Mouse (Mus musculus) adrenal gland (tissue): ENCODE measurements around the gene Rbm8a.

Experiments used
- intact Hi-C: fragments of 180-260 bp; cut with DNase I; formaldehyde crosslinking; loops from one replicate; pipeline ENCODE4 v1.15.1; 2025
- long read RNA-seq, 2 experiments: library from polyadenylated mRNA; unstranded; transcript quantifications; one replicate each; pipeline ENCODE4 v2.0.0; 2020; ENCODE audit warnings: borderline replicate concordance in 1 of 2; ENCODE audit not compliant: insufficient replicate concordance in 1 of 2

The Rbm8a gene
- long read RNA-seq, experiment 1, transcript Rbm8a-201 (6 exons, 2,608 nt) = minor isoform, 15 of 53 reads
- long read RNA-seq, experiment 1, transcript Rbm8a-202 (6 exons, 2,604 nt) = major isoform, 24 of 53 reads
- long read RNA-seq, experiment 1, partial matches to known transcripts = 6 of 53 reads
- long read RNA-seq, experiment 1, other reads (novel, unspliced or antisense) = 3 of 53 reads
- long read RNA-seq, experiment 2, transcript Rbm8a-201 (6 exons, 2,608 nt) = major isoform, 23 of 47 reads
- long read RNA-seq, experiment 2, transcript Rbm8a-202 (6 exons, 2,604 nt) = minor isoform, 17 of 47 reads
- long read RNA-seq, experiment 2, partial matches to known transcripts = 3 of 47 reads
- long read RNA-seq, experiment 2, other reads (novel, unspliced or antisense) = 3 of 47 reads

GRCm38 (mm10) chr3:96629729-96630600, at the start of gene Rbm8a:
Gene Rbm8a (plus strand): TSS chr3:96629933.
- intact Hi-C loops = no loop called here

DNA sequence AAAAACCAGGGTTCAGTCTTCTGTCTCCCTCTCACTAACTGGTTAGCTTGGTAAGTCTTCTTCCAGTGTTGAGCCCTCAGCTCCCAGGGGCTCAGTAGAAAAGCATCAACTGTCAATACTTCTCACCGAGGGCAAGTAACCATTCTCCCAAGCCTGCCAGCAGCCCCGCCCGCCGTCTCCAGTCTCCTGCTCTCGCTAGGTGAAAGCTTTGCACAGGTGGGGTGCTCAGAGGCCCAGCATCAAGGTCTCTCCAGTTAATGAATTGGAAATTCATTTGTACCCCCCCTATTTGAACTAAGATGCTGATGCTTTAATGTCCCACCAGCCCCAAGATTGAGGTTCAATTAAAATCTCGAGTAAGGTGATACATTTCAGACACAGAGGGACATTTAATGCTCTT, 48.6 kb upstream of the Rbm8a start:
- intact Hi-C loops = loop anchor here (2.0 kb wide), 1 partner anchor 32 kb away; no protein-coding TSS in a partner anchor

- intact Hi-C loops = loop anchor here (2.0 kb wide), 1 partner anchor 33 kb away; no protein-coding TSS in a partner anchor
Measured at GRCm38 (mm10) chr3:96581771-96582515, 47.8 kb upstream of the Rbm8a start.

- intact Hi-C loops = no loop called here
Measured at GRCm38 (mm10) chr3:96583386-96583785, 46.3 kb upstream of the Rbm8a start.

DNA sequence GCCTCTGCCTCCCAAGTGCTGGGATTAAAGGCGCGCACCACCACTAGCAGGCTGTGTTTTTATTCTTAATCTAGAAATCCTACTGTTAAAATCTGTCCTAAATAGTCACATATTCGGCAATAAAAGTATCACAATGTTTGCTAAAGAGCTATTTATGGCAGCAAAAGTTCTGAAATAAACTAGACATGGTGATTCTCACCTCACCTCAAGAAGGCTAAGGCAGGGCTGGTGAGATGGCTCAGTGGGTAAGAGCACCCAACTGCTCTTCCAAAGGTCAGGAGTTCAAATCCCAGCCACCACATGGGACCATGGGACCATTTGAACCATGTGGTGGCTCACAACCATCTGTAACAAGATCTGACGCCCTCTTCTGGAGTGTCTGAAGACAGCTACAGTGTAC, 39.1 kb upstream of the Rbm8a start:
- intact Hi-C loops = no loop called here

GRCm38 (mm10) chr3:96593374-96593773, 36.4 kb upstream of the Rbm8a start:
- intact Hi-C loops = no loop called here

- intact Hi-C loops = no loop called here
Measured at GRCm38 (mm10) chr3:96593790-96594560, 35.8 kb upstream of the Rbm8a start, which contains the start of gene Polr3gl. Gene Polr3gl (minus strand): TSS chr3:96594181.

DNA sequence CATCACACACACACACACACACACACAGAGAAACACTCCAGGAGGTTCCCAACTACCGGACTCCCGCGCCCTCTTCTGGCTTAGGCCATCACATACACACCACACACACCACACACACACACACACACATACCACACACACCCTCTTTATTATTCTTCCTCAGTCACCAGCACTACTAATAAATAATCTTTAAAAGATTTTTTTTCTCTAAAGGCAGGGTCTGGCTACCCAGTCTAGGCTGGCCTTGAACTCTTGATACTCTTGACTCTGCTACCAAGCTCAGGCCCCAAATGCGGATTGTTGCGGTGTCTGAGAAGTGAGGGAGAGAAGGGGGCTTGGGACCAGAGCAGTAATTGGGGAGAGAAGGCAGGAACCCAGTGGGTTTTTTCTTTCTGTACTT, 34.9 kb upstream of the Rbm8a start:
- intact Hi-C loops = loop anchor here (5.0 kb wide), 1 partner anchor 42 kb away; the partner anchor contains the start of genes Gm42957 and Pex11b

GRCm38 (mm10) chr3:96595661-96596060, 34.1 kb upstream of the Rbm8a start:
- intact Hi-C loops = loop anchor here (5.0 kb wide), 1 partner anchor 42 kb away; the partner anchor contains the start of genes Gm42957 and Pex11b

GRCm38 (mm10) chr3:96596228-96596707, 33.5 kb upstream of the Rbm8a start, which contains the start of gene Ankrd34a:
Gene Ankrd34a (plus strand): TSS chr3:96596636.
- intact Hi-C loops = loop anchor here (5.0 kb wide), 1 partner anchor 41 kb away; the partner anchor contains the start of genes Gm42957 and Pex11b

- intact Hi-C loops = loop anchor here (5.0 kb wide), 1 partner anchor 40 kb away; the partner anchor contains the start of genes Gm42957 and Pex11b
Measured at GRCm38 (mm10) chr3:96596855-96597254, 32.9 kb upstream of the Rbm8a start.

- intact Hi-C loops = loop anchor here (5.0 kb wide), 1 partner anchor 40 kb away; the partner anchor contains the start of genes Gm42957 and Pex11b
Measured at GRCm38 (mm10) chr3:96597435-96597891, 32.3 kb upstream of the Rbm8a start.

DNA sequence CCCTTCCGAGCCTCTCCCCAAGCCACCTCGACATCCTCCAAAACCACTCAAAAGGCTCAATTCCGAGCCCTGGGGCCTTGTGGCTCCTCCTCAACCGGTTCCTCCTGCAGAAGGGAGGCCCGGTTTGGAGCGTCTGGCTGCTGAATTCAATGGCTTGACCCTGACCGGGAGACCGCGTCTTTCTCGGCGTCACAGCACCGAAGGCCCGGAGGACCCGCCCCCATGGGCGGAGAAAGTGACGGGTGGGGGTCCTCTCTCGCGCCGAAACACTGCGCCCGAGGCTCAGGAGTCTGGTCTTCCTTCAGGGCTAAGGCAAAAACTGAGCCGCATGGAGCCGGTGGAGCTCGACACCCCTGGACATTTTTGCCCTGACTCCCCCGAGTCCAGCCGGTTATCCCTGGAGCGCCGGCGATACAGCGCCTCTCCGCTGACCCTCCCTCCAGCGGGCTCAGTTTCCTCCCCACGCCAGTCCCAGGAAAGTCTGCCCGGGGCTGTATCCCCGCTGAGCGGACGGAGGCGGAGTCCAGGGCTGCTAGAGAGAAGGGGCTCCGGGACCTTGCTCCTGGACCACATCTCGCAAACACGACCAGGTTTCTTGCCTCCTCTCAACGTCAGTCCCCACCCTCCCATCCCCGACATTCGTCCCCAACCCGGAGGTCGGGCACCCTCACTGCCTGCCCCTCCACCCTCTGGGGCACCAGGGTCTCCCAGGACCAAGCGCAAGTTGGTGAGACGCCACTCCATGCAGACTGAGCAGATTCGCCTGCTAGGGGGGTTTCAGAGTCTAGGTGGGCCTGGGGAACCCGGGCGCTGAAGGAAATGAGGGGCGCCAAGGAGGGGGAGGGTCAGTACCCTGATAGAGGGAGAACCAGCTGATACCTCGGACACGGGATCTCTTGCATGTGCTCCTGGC, 31.3 kb upstream of the Rbm8a start:
- intact Hi-C loops = loop anchor here (5.0 kb wide), 1 partner anchor 39 kb away; the partner anchor contains the start of genes Gm42957 and Pex11b

DNA sequence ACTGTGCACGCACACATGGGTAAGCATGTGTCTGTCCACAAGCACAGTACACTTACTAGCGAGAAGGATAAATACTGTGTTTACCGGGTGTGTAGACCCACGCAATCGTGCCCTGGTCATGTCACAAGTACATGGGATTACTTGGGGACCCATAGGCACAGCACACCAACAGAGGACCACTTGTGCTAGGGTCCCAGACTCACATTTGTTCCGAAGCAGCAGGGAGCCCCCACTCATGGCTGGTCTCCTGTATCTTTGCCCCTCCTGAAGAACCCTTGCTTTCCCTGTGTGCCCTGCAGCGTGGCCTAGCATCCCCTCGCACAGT, 30.7 kb upstream of the Rbm8a start:
- intact Hi-C loops = loop anchor here (5.0 kb wide), 1 partner anchor 38 kb away; the partner anchor contains the start of genes Gm42957 and Pex11b

DNA sequence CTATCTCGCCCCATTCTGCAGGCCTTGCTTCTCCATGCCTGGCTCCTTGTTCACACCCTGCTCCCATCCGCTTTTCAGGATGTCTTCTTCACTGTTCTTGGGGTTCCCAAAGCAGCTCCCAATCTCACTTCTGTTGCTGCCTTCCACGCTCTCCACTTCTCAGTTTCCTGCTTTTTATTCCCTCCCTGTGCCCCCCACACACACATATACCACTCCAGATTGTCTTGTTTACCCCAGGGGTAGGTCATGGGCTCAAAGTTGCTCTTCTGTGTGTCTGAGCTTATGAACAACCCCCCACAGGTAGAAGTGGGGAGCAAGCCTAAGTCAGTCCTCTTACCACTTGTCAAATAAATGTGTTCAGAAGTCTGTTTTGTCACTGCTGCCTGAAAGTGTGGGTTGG, 30.3 kb upstream of the Rbm8a start:
- intact Hi-C loops = loop anchor here (5.0 kb wide), 1 partner anchor 38 kb away; the partner anchor contains the start of genes Gm42957 and Pex11b

DNA sequence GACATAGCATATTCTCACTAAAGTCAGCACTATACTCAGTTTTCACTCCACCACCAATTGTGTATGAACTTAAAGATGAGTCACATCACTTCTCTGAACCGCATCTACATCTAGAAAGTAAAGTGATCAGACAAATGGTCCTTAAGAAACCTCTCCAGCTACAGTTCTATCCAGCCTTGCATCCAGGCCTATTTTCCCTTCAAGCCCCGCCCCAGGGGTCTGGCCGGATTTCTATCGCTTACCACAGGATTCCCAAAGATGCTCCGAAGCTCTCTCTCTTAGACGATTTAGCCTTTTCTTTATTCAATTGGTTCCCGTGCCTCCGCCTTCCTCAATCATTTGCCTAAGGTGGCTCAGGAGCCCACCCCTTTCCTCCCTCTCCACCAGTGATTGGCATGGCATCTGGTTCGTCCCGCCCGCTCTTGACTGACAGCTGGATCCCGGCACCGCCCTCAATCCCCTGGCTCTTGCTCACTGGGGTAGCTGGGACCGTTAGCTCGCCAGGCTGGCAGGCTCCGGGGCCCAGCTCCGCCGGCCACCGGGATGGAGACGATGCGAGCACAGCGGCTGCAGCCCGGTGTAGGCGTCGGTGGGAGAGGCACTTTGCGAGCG, 29.0 kb upstream of the Rbm8a start, which contains the start of gene Lix1l:
TSS of gene Lix1l (plus strand) at position 511 of the 612 bp plus-strand sequence.
- intact Hi-C loops = no loop called here

- intact Hi-C loops = no loop called here
Measured at GRCm38 (mm10) chr3:96601251-96601787, 28.4 kb upstream of the Rbm8a start.
